Mouse (Mus musculus): ENCODE data around the gene Sdr42e1.
A peak's percentile ranks its signal among the peaks of the same experiment; 100 is the strongest.

- TF ChIP-seq CTCF (IDR thresholded peaks at IDR 0.05; ENCODE audit: control insufficient read depth, insufficient read depth, insufficient replicate concordance, low read depth, low read length) (peak; percentile 57; the same call in 1 of the 2 replicates), POLR2A (IDR thresholded peaks at IDR 0.05; ENCODE audit: control insufficient read depth, low read depth, low read length) (no peak)
These were observed 23.8 kb upstream of the Sdr42e1 start for GRCm38 (mm10) chr8:117697248-117697647.
